Mouse (Mus musculus): ENCODE measurements around the gene Lce3d.
A peak's percentile ranks its signal among the peaks of the same experiment; 100 is the strongest.

Gene Lce3d

GRCm38 (mm10) chr3:92957090-92957489 is at the start of gene Lce3d:
Lce3d (plus strand) TSS chr3:92957390.
- DNase-seq, result no peak

- DNase-seq, result peak; percentile 2
Observed at GRCm38 (mm10) chr3:92907571-92907970, 49.6 kb upstream of the Lce3d start.

- peak; percentile 32 for DNase-seq
Observed at GRCm38 (mm10) chr3:92920364-92920763, 36.8 kb upstream of the Lce3d start.

GRCm38 (mm10) chr3:92926130-92926529 is 31.1 kb upstream of the Lce3d start, which contains the start of gene Lce3a:
Lce3a (minus strand) TSS chr3:92926230.
- no peak for DNase-seq

- no peak for DNase-seq
Observed at GRCm38 (mm10) chr3:92932679-92933078, 24.5 kb upstream of the Lce3d start, which contains the start of gene Lce3b. Lce3b (plus strand) TSS chr3:92932979.

- DNase-seq, result no peak
Observed at GRCm38 (mm10) chr3:92944186-92944585, 13.0 kb upstream of the Lce3d start, which contains the start of gene Lce3c. Lce3c (plus strand) TSS chr3:92944486.

GRCm38 (mm10) chr3:92966761-92967160 is 9.6 kb downstream of the Lce3d start, which contains the start of gene Lce3e:
Lce3e (plus strand) TSS chr3:92967061.
- DNase-seq, result no peak

- no peak for DNase-seq
Observed at GRCm38 (mm10) chr3:92978484-92978883, 21.3 kb downstream of the Lce3d start.

- DNase-seq, result no peak
Observed at GRCm38 (mm10) chr3:92991926-92992325, 34.7 kb downstream of the Lce3d start, which contains the start of gene Lce3f. Lce3f (plus strand) TSS chr3:92992226.

GRCm38 (mm10) chr3:92998691-92999090 is 41.5 kb downstream of the Lce3d start:
- peak; percentile 74 for DNase-seq

GRCm38 (mm10) chr3:93000621-93001020 is 43.4 kb downstream of the Lce3d start:
- DNase-seq, result no peak

- no peak for DNase-seq
Observed at GRCm38 (mm10) chr3:93002843-93003242, 45.7 kb downstream of the Lce3d start.

Measured in right cerebral cortex, adult 18-20 months (tissue).